Mouse (Mus musculus) stomach, postnatal 0 days (tissue): ENCODE data around the gene Wdr5.

Experiments
- CTCF ChIP-seq: IDR thresholded peaks from 2 replicates; pipeline ENCODE4 v1.5.1; 2016; ENCODE audit warnings: antibody characterized with exemption, low read depth, mild to moderate bottlenecking, moderate library complexity
- EP300 ChIP-seq: optimal IDR thresholded peaks from 2 replicates; pipeline ENCODE3; 2016; ENCODE audit warnings: antibody characterized with exemption

GRCm38 (mm10) chr2:27515341-27516166 is 597 bp downstream of the Wdr5 start:
- TF ChIP-seq CTCF: no peak
- no peak for TF ChIP-seq EP300
